Mouse (Mus musculus) embryonic fibroblast, embryonic 13.5 days (primary cell): ENCODE measurements around the gene Ak7.

Experiments
- CTCF ChIP-seq: IDR thresholded peaks from 2 replicates; pipeline ENCODE4 v1.5.1; 2011; ENCODE audit warnings: mild to moderate bottlenecking, control low read depth, low read length, moderate library complexity, borderline replicate concordance; ENCODE audit not compliant: insufficient read depth
- POLR2A ChIP-seq: IDR thresholded peaks from 2 replicates; pipeline ENCODE4 v1.6.1; 2011; ENCODE audit warnings: low read depth, mild to moderate bottlenecking, control low read depth, low read length, moderate library complexity

GRCm38 (mm10) chr12:105676274-105676673 lies 29.5 kb upstream of the Ak7 start:
- no peak for TF ChIP-seq CTCF
- no peak for TF ChIP-seq POLR2A
